22 mouse cellular contexts compared by ENCODE assay signal in the genomic region with DNA sequence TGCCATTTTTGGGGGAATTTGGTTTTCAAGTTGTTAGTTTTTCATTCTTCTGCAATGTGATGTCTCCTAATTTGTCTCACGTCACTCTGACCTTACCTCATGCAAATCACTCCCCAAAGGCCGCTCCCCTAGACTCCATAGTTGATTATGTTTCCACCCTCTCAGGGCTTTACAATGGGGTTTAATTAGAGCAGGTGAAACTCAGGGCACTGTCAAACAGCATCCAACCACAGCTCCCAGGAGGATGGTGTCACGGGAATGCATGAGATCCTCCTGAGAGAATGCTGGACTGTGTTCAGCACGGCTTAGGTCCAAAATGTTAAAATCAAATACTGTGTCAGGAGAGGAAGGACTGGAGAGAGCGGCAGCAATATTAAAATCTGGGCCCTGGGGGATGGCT.
A peak's percentile ranks its signal among the peaks of the same experiment; 100 is the strongest.
DNase-seq lines count a peak whose midpoint lies in the region; ATAC-seq lines count a peak whose summit lies in the region.
"Had no signal": no experiment of that assay in that cellular context is flagged by ENCODE, and none has a peak within 500 bp of the region (broad histone marks: within the 10 kb centered on the region; RNA-seq: fewer than 3 reads in every experiment).

No protein-coding gene starts in this region.

- no peak overlapping the region for H3K4me2 ChIP-seq in embryonic facial prominence, embryonic 15.5 days (replicated peaks)
- H3K4me2 ChIP-seq: embryonic facial prominence, embryonic 13.5 days; forebrain, embryonic 12.5 days had no signal

- H3K36me3 ChIP-seq in heart, embryonic 10.5 days = no peaks in the 10 kb centered on the region
- no peaks in the 10 kb centered on the region for H3K36me3 ChIP-seq in embryonic facial prominence, embryonic 15.5 days
- H3K36me3 ChIP-seq: embryonic facial prominence, embryonic 13.5 days; forebrain, embryonic 10.5 days; forebrain, embryonic 12.5 days; G1E had no signal

- no peaks in the 10 kb centered on the region for H3K4me1 ChIP-seq in heart, embryonic 10.5 days
- no peaks in the 10 kb centered on the region for H3K4me1 ChIP-seq in embryonic facial prominence, embryonic 15.5 days
- H3K4me1 ChIP-seq: embryonic facial prominence, embryonic 13.5 days; forebrain, embryonic 10.5 days; forebrain, embryonic 12.5 days had no signal

- H3K9me3 ChIP-seq in heart, embryonic 10.5 days = no peaks in the 10 kb centered on the region
- no peaks in the 10 kb centered on the region for H3K9me3 ChIP-seq in embryonic facial prominence, embryonic 15.5 days (replicated peaks)
- H3K9me3 ChIP-seq: embryonic facial prominence, embryonic 13.5 days; forebrain, embryonic 10.5 days; forebrain, embryonic 12.5 days; G1E had no signal

- no peak overlapping the region for H3K27ac ChIP-seq in heart, embryonic 10.5 days
- H3K27ac ChIP-seq in embryonic facial prominence, embryonic 15.5 days (replicated peaks) = no peak overlapping the region
- H3K27ac ChIP-seq: embryonic facial prominence, embryonic 13.5 days; forebrain, embryonic 10.5 days; forebrain, embryonic 12.5 days had no signal

- peak; percentile 43; the same call in 1 of the 2 replicates for ATAC-seq in embryonic facial prominence, embryonic 15.5 days (ENCODE audit: insufficient number of reproducible peaks, low FRiP score, low TSS enrichment, low read depth)
- ATAC-seq in megakaryocyte progenitor cell, adult 5-6 weeks (replicated peaks; ENCODE audit: poor library complexity) = no peak
- ATAC-seq: activated CD4-positive, CD25-positive, alpha-beta regulatory T cell, adult 4 months; forebrain, embryonic 14.5 days; forebrain, embryonic 16.5 days; Patski had no signal

- no peak overlapping the region for H3K4me3 ChIP-seq in heart, embryonic 10.5 days
- no peak overlapping the region for H3K4me3 ChIP-seq in embryonic facial prominence, embryonic 15.5 days (replicated peaks)
- H3K4me3 ChIP-seq: embryonic facial prominence, embryonic 13.5 days; erythroblast, embryonic 14.5 days; forebrain, embryonic 10.5 days; forebrain, embryonic 12.5 days had no signal

- H3K27me3 ChIP-seq in heart, embryonic 10.5 days (ENCODE audit: insufficient read depth, poor library complexity, severe bottlenecking) = no peaks in the 10 kb centered on the region
- no peaks in the 10 kb centered on the region for H3K27me3 ChIP-seq in embryonic facial prominence, embryonic 15.5 days
- H3K27me3 ChIP-seq: embryonic facial prominence, embryonic 13.5 days; forebrain, embryonic 12.5 days; Patski had no signal

- H3K9ac ChIP-seq in embryonic facial prominence, embryonic 15.5 days = no peak overlapping the region
- H3K9ac ChIP-seq: embryonic facial prominence, embryonic 13.5 days; forebrain, embryonic 12.5 days had no signal

- DNase-seq in heart, embryonic 10.5 days (ENCODE audit: low spot score) = peak; percentile 67
- no peak for DNase-seq in heart, postnatal 14 days
- no peak for DNase-seq in thymus, postnatal 0 days (ENCODE audit: low spot score)
- DNase-seq: adrenal gland, adult 8-10 months; adrenal gland, postnatal 14 days; adrenal gland, postnatal 36 days; cerebellum, adult 11-12 months; cerebellum, adult 2 months; cerebellum, adult 9-10 months; cerebellum, postnatal 10 days; cerebellum, postnatal 25 days had no signal

- intact Hi-C loops in heart, postnatal 14 days (cut with DNase I) = no loop called here

- 88% methylated on average over 5 of the region's 5 CpGs for WGBS in heart, embryonic 10.5 days
- 74% methylated on average over 5 of the region's 5 CpGs for WGBS in embryonic facial prominence, embryonic 15.5 days
